Mouse (Mus musculus) myocyte (in vitro differentiated cells): ENCODE measurements around the gene Chd1. TPM values are rescaled to one million over a fixed set of nuclear protein-coding genes. Genes with fewer than 3 reads are reported as not detected.

Experiments
- H3K27me3 ChIP-seq: one replicate; pipeline ENCODE4 v1.6.1; 2011; ENCODE audit not compliant: control insufficient read depth, insufficient read depth, insufficient read length
- H3K36me3 ChIP-seq: one replicate; pipeline ENCODE4 v1.6.1; 2011; ENCODE audit not compliant: control insufficient read depth, insufficient read depth
- H3K4me2 ChIP-seq: one replicate; pipeline ENCODE4 v1.6.1; 2011; ENCODE audit warnings: low read depth, control low read depth
- H3K4me3 ChIP-seq: one replicate; pipeline ENCODE4 v1.5.1; 2011; ENCODE audit warnings: mild to moderate bottlenecking, control low read depth, moderate library complexity
- H3K79me2 ChIP-seq: one replicate; pipeline ENCODE4 v1.6.1; 2011; ENCODE audit not compliant: control insufficient read depth, insufficient read depth
- H3ac ChIP-seq: one replicate; pipeline ENCODE4 v1.6.1; 2011; ENCODE audit not compliant: control insufficient read depth, insufficient read length
- E2F4 ChIP-seq: IDR thresholded peaks from one replicate; pipeline ENCODE4 v1.6.1; 2011; ENCODE audit warnings: mild to moderate bottlenecking, control low read depth, moderate library complexity; ENCODE audit not compliant: insufficient read depth
- MAX ChIP-seq: IDR thresholded peaks from one replicate; pipeline ENCODE4 v1.6.1; 2011; ENCODE audit warnings: low read depth, mild to moderate bottlenecking, control low read depth
- POLR2AphosphoS2 ChIP-seq: IDR thresholded peaks from one replicate; pipeline ENCODE4 v1.6.1; 2011; ENCODE audit warnings: low read depth, control low read depth; ENCODE audit not compliant: insufficient read length
- TCF12 ChIP-seq: IDR thresholded peaks from one replicate; pipeline ENCODE4 v1.6.1; 2011; ENCODE audit warnings: mild to moderate bottlenecking, control low read depth; ENCODE audit not compliant: poor library complexity, insufficient read depth, severe bottlenecking
- USF1 ChIP-seq: IDR thresholded peaks from one replicate; pipeline ENCODE4 v1.6.1; 2011; ENCODE audit warnings: low read depth, mild to moderate bottlenecking, control low read depth, moderate library complexity
- polyA plus RNA-seq: library from polyadenylated mRNA; unstranded; fragments of >200 nt; fragmentation: generic; extraction: Trizol; gene quantifications from one replicate; pipeline ENCODE4 v1.2.1, GENCODE M21; 2012; ENCODE audit warnings: missing spikeins

Gene Chd1
- polyA plus RNA-seq, 1 experiment: 4.6 TPM

GRCm38 (mm10) chr17:15821706-15822105, 116.9 kb downstream of the Chd1 start:
- H3K27me3 ChIP-seq: no peaks in the 10 kb centered on the region
- no peak overlapping the region for H3K4me2 ChIP-seq
- TF ChIP-seq TCF12: no peak
- TF ChIP-seq USF1: no peak
- TF ChIP-seq POLR2AphosphoS2: no peak
- no peak for TF ChIP-seq E2F4
- TF ChIP-seq MAX: no peak
- no peak overlapping the region for H3ac ChIP-seq
- peaks cover 5% of the 10 kb centered on the region for H3K36me3 ChIP-seq
- H3K4me3 ChIP-seq: no peak overlapping the region
- peaks cover 93% of the 10 kb centered on the region for H3K79me2 ChIP-seq

Other genes starting within 250 kb of the Chd1 start
- gene Psmb1, start 205.2 kb upstream of the Chd1 start, polyA plus RNA-seq: 220 TPM
- gene Tbp, start 205.1 kb upstream of the Chd1 start, polyA plus RNA-seq: 12.2 TPM
- 43.4 TPM for gene Pdcd2, start 177.7 kb upstream of the Chd1 start, polyA plus RNA-seq
- 1.2 TPM for gene Prdm9, start 140.6 kb upstream of the Chd1 start, polyA plus RNA-seq
- 13.8 TPM for gene Rgmb, start 126.1 kb downstream of the Chd1 start, polyA plus RNA-seq